Mouse (Mus musculus): ENCODE measurements around the gene Itgb1bp1.

Itgb1bp1 gene

DNA sequence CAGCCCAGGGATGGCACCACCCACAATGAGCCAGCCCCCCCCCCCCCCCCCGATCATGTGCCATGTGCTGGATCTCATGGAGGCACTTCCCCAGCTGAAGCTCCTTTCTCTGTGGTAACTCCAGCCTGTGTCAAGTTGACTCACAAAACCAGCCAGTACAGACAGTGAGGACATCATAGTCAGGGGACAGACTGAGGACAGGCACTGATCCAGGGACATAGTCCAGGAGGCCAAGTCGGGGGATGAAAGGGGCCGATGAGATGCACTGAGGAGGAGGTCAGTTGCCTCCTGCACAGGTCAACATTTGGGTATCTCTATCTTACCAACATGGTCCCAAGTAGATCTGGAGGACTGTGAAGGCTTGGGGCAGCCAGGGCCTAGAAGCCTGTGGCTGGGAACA lies 90.6 kb downstream of the Itgb1bp1 start:
- DNase-seq, result no peak

DNA sequence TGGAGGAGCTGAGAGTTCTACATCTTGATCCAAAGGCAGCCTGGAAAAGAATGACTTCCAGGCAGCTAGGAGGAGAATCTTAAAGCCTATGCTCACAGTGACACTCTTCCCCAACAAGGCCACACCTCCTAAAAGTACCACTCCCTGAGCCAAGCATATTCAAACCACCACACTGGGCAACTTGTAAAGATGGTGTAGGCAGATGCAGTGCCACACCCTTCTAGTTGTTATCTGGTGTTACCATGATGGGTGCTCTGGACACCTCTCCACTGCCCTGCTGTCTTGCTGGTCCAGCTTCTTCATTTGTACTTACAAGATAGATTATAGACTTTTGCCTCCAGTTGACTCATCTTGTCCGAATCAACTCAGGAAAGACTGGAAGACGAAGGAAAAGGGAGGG lies 94.5 kb downstream of the Itgb1bp1 start:
- no peak for DNase-seq

All from kidney, postnatal 14 days (tissue).